Mouse (Mus musculus) lung, postnatal 14 days (tissue): Measurements from ENCODE around the gene Syngr2.

ENCODE experiments used
- DNase-seq: peaks from one replicate; pipeline ENCODE4 v3.0.0; 2021

Gene Syngr2

GRCm38 (mm10) chr11:117809407-117810311 is at the start of gene Syngr2, which contains the start of gene Gm20708:
Gene Syngr2, plus strand, starts transcription at chr11:117809668.
Gene Gm20708, plus strand, starts transcription at chr11:117809668.
- DNase-seq = peak; percentile 80

GRCm38 (mm10) chr11:117760374-117761119 is 48.9 kb upstream of the Syngr2 start:
- no peak for DNase-seq

- no peak for DNase-seq
These were observed 47.7 kb upstream of the Syngr2 start for GRCm38 (mm10) chr11:117761801-117762200.

GRCm38 (mm10) chr11:117762246-117762645 is 47.2 kb upstream of the Syngr2 start:
- DNase-seq = no peak

- DNase-seq = no peak
These were observed 45.1 kb upstream of the Syngr2 start for GRCm38 (mm10) chr11:117764319-117764718.

GRCm38 (mm10) chr11:117765361-117765760 is 44.1 kb upstream of the Syngr2 start:
- DNase-seq = no peak

GRCm38 (mm10) chr11:117766275-117766674 is 43.2 kb upstream of the Syngr2 start:
- no peak for DNase-seq

- DNase-seq = no peak
These were observed 40.5 kb upstream of the Syngr2 start for GRCm38 (mm10) chr11:117768725-117769682.

- DNase-seq = no peak
These were observed 39.8 kb upstream of the Syngr2 start for GRCm38 (mm10) chr11:117769683-117770047.

- no peak for DNase-seq
These were observed 39.1 kb upstream of the Syngr2 start for GRCm38 (mm10) chr11:117770407-117770806.

- DNase-seq = no peak
These were observed 37.1 kb upstream of the Syngr2 start for GRCm38 (mm10) chr11:117772352-117772751.

GRCm38 (mm10) chr11:117774925-117775324 is 34.5 kb upstream of the Syngr2 start:
- no peak for DNase-seq

- no peak for DNase-seq
These were observed 33.9 kb upstream of the Syngr2 start for GRCm38 (mm10) chr11:117775540-117775939.

- DNase-seq = no peak
These were observed 33.2 kb upstream of the Syngr2 start for GRCm38 (mm10) chr11:117776085-117776792.

- DNase-seq = no peak
These were observed 32.4 kb upstream of the Syngr2 start for GRCm38 (mm10) chr11:117777111-117777510.

GRCm38 (mm10) chr11:117778031-117778430 is 31.4 kb upstream of the Syngr2 start:
- DNase-seq = no peak

- peak; percentile 48 for DNase-seq
These were observed 30.5 kb upstream of the Syngr2 start for GRCm38 (mm10) chr11:117778851-117779433.

GRCm38 (mm10) chr11:117779434-117780198 is 29.9 kb upstream of the Syngr2 start:
- peak; percentile 78 for DNase-seq

GRCm38 (mm10) chr11:117780199-117780515 is 29.3 kb upstream of the Syngr2 start:
- DNase-seq = no peak

GRCm38 (mm10) chr11:117780582-117781111 is 28.8 kb upstream of the Syngr2 start:
- DNase-seq = peak; percentile 91
